Mouse (Mus musculus): ENCODE data around the gene Grb10.

- TF ChIP-seq FLI1 (IDR thresholded peaks at IDR 0.05; ENCODE audit: low read length): no peak
- no peak for TF ChIP-seq GATA1 (IDR thresholded peaks at IDR 0.05; ENCODE audit: borderline replicate concordance, low read length)
Observed at GRCm38 (mm10) chr11:11923900-11924299, 114.6 kb downstream of the Grb10 start.

Measured in megakaryocyte, embryonic 14.5 days (primary cell).